Mouse (Mus musculus) hindbrain, postnatal 0 days (tissue): ENCODE results near the gene Krt77. TPM values are rescaled to one million over a fixed set of nuclear protein-coding genes. Genes with fewer than 3 reads are reported as not detected.

Source experiments
- ATAC-seq: fragments of 200-750 bp; cut with Nextera tagmentation; 2 replicates; pipeline ENCODE4 v1.8.0; 2017; ENCODE audit warnings: mild to moderate bottlenecking, moderate TSS enrichment, moderate library complexity
- DNase-seq: peaks from one replicate; pipeline ENCODE4 v3.0.0-alpha.2; 2015; ENCODE audit warnings: low spot score
- H3K27ac ChIP-seq: fragments of 300-500 bp; sonication (generic); 2 replicates; pipeline ENCODE4 v1.5.1; 2014; ENCODE audit warnings: mild to moderate bottlenecking
- H3K27me3 ChIP-seq: fragments of 300-500 bp; sonication (generic); 2 replicates; pipeline ENCODE4 v1.6.1; 2014; ENCODE audit warnings: low read length, mixed read lengths; ENCODE audit not compliant: insufficient read depth
- H3K36me3 ChIP-seq: fragments of 300-500 bp; sonication (generic); 2 replicates; pipeline ENCODE4 v1.6.1; 2014; ENCODE audit warnings: low read length, mixed read lengths; ENCODE audit not compliant: insufficient read depth
- H3K4me1 ChIP-seq: fragments of 300-500 bp; sonication (generic); 2 replicates; pipeline ENCODE4 v1.6.1; 2014; ENCODE audit warnings: antibody characterized with exemption, low read length, mixed read lengths; ENCODE audit not compliant: insufficient read depth
- H3K4me2 ChIP-seq: fragments of 300-500 bp; sonication (generic); 2 replicates; pipeline ENCODE4 v1.6.1; 2014; ENCODE audit warnings: low read depth, mild to moderate bottlenecking, low read length, moderate library complexity, mixed read lengths
- H3K4me3 ChIP-seq: fragments of 300-500 bp; sonication (generic); 2 replicates; pipeline ENCODE4 v1.5.1; 2014; ENCODE audit warnings: low read length
- H3K9ac ChIP-seq: fragments of 300-500 bp; sonication (generic); replicated peaks from 2 replicates; pipeline ENCODE4 v1.6.1; 2014; ENCODE audit warnings: mild to moderate bottlenecking, low read length, moderate library complexity, mixed read lengths
- H3K9me3 ChIP-seq: fragments of 300-500 bp; sonication (generic); 2 replicates; pipeline ENCODE4 v1.6.1; 2016; ENCODE audit warnings: low read length, mixed read lengths
- CTCF ChIP-seq: IDR thresholded peaks from 2 replicates; pipeline ENCODE4 v1.5.1; 2016; ENCODE audit warnings: antibody characterized with exemption, control low read depth, low read depth
- WGBS: fragments of 180-500 bp; shearing (Covaris S2); extraction: QIAGEN DNeasy Blood & Tissue Kit; methylation state at CpG from one replicate; pipeline ENCODE4 v1.1.7; 2014; 5-methylcytosine and 5-hydroxymethylcytosine counted together
- microRNA-seq, 2 experiments: library from miRNA; unstranded; fragments of <30 nt; microRNA quantifications; one replicate each; pipeline ENCODE4; 2016
- polyA plus RNA-seq: library from polyadenylated mRNA; unstranded; fragments of >200 nt; fragmentation: Nextera tagmentation; extraction: Ambion mirVana; gene quantifications from 2 replicates; pipeline ENCODE4 v1.2.1, GENCODE M21; 2015
- total RNA-seq: library from RNA; depleted of rRNA; stranded (reverse); fragments of >200 nt; gene quantifications from 2 replicates; pipeline ENCODE4 v1.2.3, GENCODE M21; 2014; rRNA removed

Krt77 gene
- total and polyA plus RNA-seq, 2 experiments from 2014 or later: 0.68 to 1.2 TPM

GRCm38 (mm10) chr15:101843192-101843591, 26.3 kb downstream of the Krt77 start:
- no peaks in the 10 kb centered on the region for H3K9me3 ChIP-seq
- DNase-seq (no peak), ATAC-seq (no peak)
- no peak overlapping the region for H3K4me2 ChIP-seq
- H3K36me3 ChIP-seq: no peaks in the 10 kb centered on the region
- H3K9ac ChIP-seq: no peak overlapping the region
- TF ChIP-seq CTCF: no peak
- WGBS: 63% methylated on average over 9 of the region's 9 CpGs
- no peak overlapping the region for H3K4me3 ChIP-seq
- no peaks in the 10 kb centered on the region for H3K27me3 ChIP-seq
- H3K4me1 ChIP-seq: 0 out of 2 replicates have a peak, but pooled peaks cover 7% of the 10 kb centered on the region
- no peak overlapping the region for H3K27ac ChIP-seq

GRCm38 (mm10) chr15:101834784-101835328, 34.6 kb downstream of the Krt77 start:
- H3K4me3 ChIP-seq: no peak overlapping the region
- H3K9me3 ChIP-seq: no peaks in the 10 kb centered on the region
- no peak overlapping the region for H3K9ac ChIP-seq
- H3K4me1 ChIP-seq: no peaks in the 10 kb centered on the region
- TF ChIP-seq CTCF: peak; percentile 25
- H3K27me3 ChIP-seq: no peaks in the 10 kb centered on the region
- no peak overlapping the region for H3K27ac ChIP-seq
- no peaks in the 10 kb centered on the region for H3K36me3 ChIP-seq
- no peak for DNase-seq
- no peak overlapping the region for H3K4me2 ChIP-seq
- 67% methylated on average over 5 of the region's 5 CpGs for WGBS
- no peak for ATAC-seq

GRCm38 (mm10) chr15:101833131-101833530, 36.4 kb downstream of the Krt77 start:
- H3K9ac ChIP-seq: no peak overlapping the region
- H3K36me3 ChIP-seq: no peaks in the 10 kb centered on the region
- 52% methylated on average over 6 of the region's 6 CpGs for WGBS
- no peak for DNase-seq
- no peaks in the 10 kb centered on the region for H3K9me3 ChIP-seq
- no peak overlapping the region for H3K27ac ChIP-seq
- no peak for ATAC-seq
- no peak overlapping the region for H3K4me3 ChIP-seq
- H3K4me1 ChIP-seq: no peaks in the 10 kb centered on the region
- no peak for TF ChIP-seq CTCF
- no peaks in the 10 kb centered on the region for H3K27me3 ChIP-seq
- H3K4me2 ChIP-seq: no peak overlapping the region

GRCm38 (mm10) chr15:101829441-101829840, 40.1 kb downstream of the Krt77 start:
- no peak overlapping the region for H3K4me3 ChIP-seq
- no peaks in the 10 kb centered on the region for H3K4me1 ChIP-seq
- no peak for ATAC-seq
- TF ChIP-seq CTCF: peak; percentile 9; the same call in 1 of the 2 replicates
- no peaks in the 10 kb centered on the region for H3K27me3 ChIP-seq
- 66% methylated on average over 5 of the region's 5 CpGs for WGBS
- no peaks in the 10 kb centered on the region for H3K36me3 ChIP-seq
- DNase-seq: no peak
- no peak overlapping the region for H3K9ac ChIP-seq
- no peaks in the 10 kb centered on the region for H3K9me3 ChIP-seq
- no peak overlapping the region for H3K4me2 ChIP-seq
- H3K27ac ChIP-seq: no peak overlapping the region

- no peak for ATAC-seq
- TF ChIP-seq CTCF: no peak
- WGBS: 30% methylated on average over 3 of the region's 3 CpGs
- H3K9ac ChIP-seq: no peak overlapping the region
- H3K4me1 ChIP-seq: no peaks in the 10 kb centered on the region
- no peak overlapping the region for H3K27ac ChIP-seq
- H3K9me3 ChIP-seq: no peaks in the 10 kb centered on the region
- H3K4me2 ChIP-seq: no peak overlapping the region
- H3K27me3 ChIP-seq: no peaks in the 10 kb centered on the region
- H3K4me3 ChIP-seq: no peak overlapping the region
- DNase-seq: no peak
- no peaks in the 10 kb centered on the region for H3K36me3 ChIP-seq
Measured at GRCm38 (mm10) chr15:101821786-101822185, 47.7 kb downstream of the Krt77 start.

- Histone ChIP-seq H3K27me3 (no peaks in the 10 kb centered on the region), H3K9ac (no peak within 1 kb of the TSS), H3K9me3 (no peaks in the 10 kb centered on the region), H3K36me3 (no peaks in the 10 kb centered on the region), H3K4me1 (no peaks in the 10 kb centered on the region), H3K27ac (no peak within 1 kb of the TSS), H3K4me2 (no peak within 1 kb of the TSS), H3K4me3 (no peak within 1 kb of the TSS)
- ATAC-seq: no peak
- no peak for TF ChIP-seq CTCF
- no peak for DNase-seq
- 80% methylated on average over 16 of the region's 16 CpGs for WGBS
Measured at GRCm38 (mm10) chr15:101817875-101818274, 51.6 kb downstream of the Krt77 start, which contains the start of gene Krt2. Krt2 (minus strand) TSS chr15:101818169.

Small RNAs within 50 kb of the gene (microRNA-seq; reads per million reads assigned to microRNA genes)
- 0 reads per million in 2 experiments for gene Gm44356

Other genes with a start within 250 kb of the Krt77 start
- gene Gm5414, start 241.5 kb downstream of the Krt77 start, total RNA-seq: not detected in 2 replicates
- not detected in 2 replicates for gene Gm5414, start 241.5 kb downstream of the Krt77 start, polyA plus RNA-seq
- not detected in 2 replicates for gene Gm5478, start 222.3 kb downstream of the Krt77 start, total RNA-seq
- gene Gm5478, start 222.3 kb downstream of the Krt77 start, polyA plus RNA-seq: not detected in 2 replicates
- gene Krt6b, start 189.4 kb downstream of the Krt77 start, total RNA-seq: not detected in 2 replicates
- gene Krt6b, start 189.4 kb downstream of the Krt77 start, polyA plus RNA-seq: not detected in 2 replicates
- gene Krt6a, start 175.4 kb downstream of the Krt77 start, total RNA-seq: not detected in 2 replicates
- gene Krt6a, start 175.4 kb downstream of the Krt77 start, polyA plus RNA-seq: 0.13 TPM in 1 of 2 replicates, not detected in the other
- not detected in 2 replicates for gene Krt5, start 156.8 kb downstream of the Krt77 start, total RNA-seq
- gene Krt5, start 156.8 kb downstream of the Krt77 start, polyA plus RNA-seq: 0.15 TPM in 1 of 2 replicates, not detected in the other
- 2.1 and 2.2 TPM in 2 replicates for gene Krt71, start 126.6 kb downstream of the Krt77 start, total RNA-seq
- 1.2 and 1.9 TPM in 2 replicates for gene Krt71, start 126.6 kb downstream of the Krt77 start, polyA plus RNA-seq
- gene Krt72, start 83.2 kb downstream of the Krt77 start, total RNA-seq: 1.9 TPM in 1 of 2 replicates, not detected in the other
- 0.44 TPM in 1 of 2 replicates, not detected in the other for gene Krt72, start 83.2 kb downstream of the Krt77 start, polyA plus RNA-seq
- 1.5 and 1.7 TPM in 2 replicates for gene Krt73, start 67.4 kb downstream of the Krt77 start, total RNA-seq
- gene Krt73, start 67.4 kb downstream of the Krt77 start, polyA plus RNA-seq: 2.4 and 2.5 TPM in 2 replicates
- gene Krt2, start 51.5 kb downstream of the Krt77 start, total RNA-seq: 0.37 TPM in 1 of 2 replicates, not detected in the other
- gene Krt2, start 51.5 kb downstream of the Krt77 start, polyA plus RNA-seq: 0.21 and 0.37 TPM in 2 replicates
- 7.5 and 13.7 TPM in 2 replicates for gene Krt1, start 18.9 kb downstream of the Krt77 start, total RNA-seq
- gene Krt1, start 18.9 kb downstream of the Krt77 start, polyA plus RNA-seq: 18.2 and 19.4 TPM in 2 replicates
- gene Krt76, start 23.2 kb upstream of the Krt77 start, total RNA-seq: 0.05 TPM in 1 of 2 replicates, not detected in the other
- gene Krt76, start 23.2 kb upstream of the Krt77 start, polyA plus RNA-seq: 0.08 TPM in 1 of 2 replicates, not detected in the other
- not detected in 2 replicates for gene Krt4, start 55.0 kb upstream of the Krt77 start, total RNA-seq
- gene Krt4, start 55.0 kb upstream of the Krt77 start, polyA plus RNA-seq: not detected in 2 replicates
- 0.21 and 0.65 TPM in 2 replicates for gene Krt79, start 70.6 kb upstream of the Krt77 start, total RNA-seq
- 0.50 and 0.52 TPM in 2 replicates for gene Krt79, start 70.6 kb upstream of the Krt77 start, polyA plus RNA-seq
- gene Krt78, start 84.6 kb upstream of the Krt77 start, total RNA-seq: not detected in 2 replicates
- not detected in 2 replicates for gene Krt78, start 84.6 kb upstream of the Krt77 start, polyA plus RNA-seq
- 2.6 and 4.1 TPM in 2 replicates for gene Krt8, start 134.8 kb upstream of the Krt77 start, total RNA-seq
- 5.4 and 6.2 TPM in 2 replicates for gene Krt8, start 134.8 kb upstream of the Krt77 start, polyA plus RNA-seq
- gene Krt18, start 158.5 kb upstream of the Krt77 start, total RNA-seq: 3.4 and 5.0 TPM in 2 replicates
- gene Krt18, start 158.5 kb upstream of the Krt77 start, polyA plus RNA-seq: 12.6 and 13.6 TPM in 2 replicates
- 114 and 121 TPM in 2 replicates for gene Eif4b, start 204.1 kb upstream of the Krt77 start, total RNA-seq
- gene Eif4b, start 204.1 kb upstream of the Krt77 start, polyA plus RNA-seq: 63.4 and 65.1 TPM in 2 replicates
- 9.2 TPM in 2 replicates for gene Tns2, start 230.7 kb upstream of the Krt77 start, total RNA-seq
- 5.5 and 6.2 TPM in 2 replicates for gene Tns2, start 230.7 kb upstream of the Krt77 start, polyA plus RNA-seq